Mouse (Mus musculus): Measurements from ENCODE around the gene Fbxo48. TPM values are rescaled to one million over a fixed set of nuclear protein-coding genes. Genes with fewer than 3 reads are reported as not detected.

The Fbxo48 gene
- polyA plus RNA-seq, 1 experiment from 2014 or later = 1.4 TPM

DNA sequence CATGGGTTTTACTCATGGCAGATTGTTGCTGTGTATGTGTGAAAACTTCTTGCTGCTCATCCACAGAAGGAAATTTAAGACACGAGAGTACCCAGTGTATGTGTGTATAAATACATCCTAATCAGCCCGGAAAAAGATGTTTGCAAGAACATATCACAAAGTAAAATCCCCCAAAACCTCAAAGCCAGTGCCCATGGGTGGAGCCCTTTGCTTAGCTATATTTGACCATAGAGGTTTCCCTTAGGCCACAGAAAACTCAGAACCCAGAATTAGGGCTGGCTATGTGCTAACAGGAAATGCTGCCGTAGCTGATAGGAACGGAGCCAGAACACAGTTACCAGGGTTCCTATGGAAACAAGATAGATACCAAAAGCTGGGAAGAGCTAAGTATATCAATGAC is 25.8 kb downstream of the Fbxo48 start:
- Histone ChIP-seq H3K4me1 (no peaks in the 10 kb centered on the region), H3K9me3 (no peaks in the 10 kb centered on the region), H3K36me3 (no peaks in the 10 kb centered on the region), H3K4me3 (replicated peaks) (no peak overlapping the region), H3K9ac (no peak overlapping the region), H3K4me2 (no peak overlapping the region), H3K27ac (no peak overlapping the region), H3K27me3 (replicated peaks) (no peaks in the 10 kb centered on the region)
- no peak for ATAC-seq (ENCODE audit: insufficient read depth, low FRiP score, low read depth)
- WGBS = 67% methylated on average over 4 of the region's 4 CpGs

DNA sequence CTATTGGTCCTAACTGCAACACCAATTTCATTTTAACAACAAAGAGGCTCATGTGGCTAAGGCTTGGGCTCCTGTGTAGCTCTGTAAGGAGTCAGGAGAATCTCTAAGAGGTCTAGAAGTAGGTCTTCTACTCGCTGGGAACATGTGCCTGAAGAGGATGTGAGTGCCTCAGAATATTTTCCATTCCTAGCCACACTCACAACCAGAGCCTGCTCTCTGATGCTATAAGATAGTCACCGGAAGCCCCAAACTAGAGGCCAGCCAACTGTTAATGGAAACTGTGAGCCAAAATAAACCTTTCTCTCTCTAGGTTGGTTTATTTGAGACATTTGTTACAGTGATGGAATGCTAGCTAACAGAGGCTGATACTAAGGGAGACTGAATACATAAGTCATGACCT is 26.4 kb downstream of the Fbxo48 start:
- H3K27me3 ChIP-seq (replicated peaks) = no peaks in the 10 kb centered on the region
- no peaks in the 10 kb centered on the region for H3K36me3 ChIP-seq
- H3K9ac ChIP-seq = no peak overlapping the region
- no peak overlapping the region for H3K27ac ChIP-seq
- H3K4me1 ChIP-seq = no peaks in the 10 kb centered on the region
- no peak for ATAC-seq (ENCODE audit: insufficient read depth, low FRiP score, low read depth)
- 69% methylated on average over 2 of the region's 2 CpGs for whole genome bisulfite sequencing
- no peak overlapping the region for H3K4me3 ChIP-seq (replicated peaks)
- no peaks in the 10 kb centered on the region for H3K9me3 ChIP-seq
- H3K4me2 ChIP-seq = no peak overlapping the region

DNA sequence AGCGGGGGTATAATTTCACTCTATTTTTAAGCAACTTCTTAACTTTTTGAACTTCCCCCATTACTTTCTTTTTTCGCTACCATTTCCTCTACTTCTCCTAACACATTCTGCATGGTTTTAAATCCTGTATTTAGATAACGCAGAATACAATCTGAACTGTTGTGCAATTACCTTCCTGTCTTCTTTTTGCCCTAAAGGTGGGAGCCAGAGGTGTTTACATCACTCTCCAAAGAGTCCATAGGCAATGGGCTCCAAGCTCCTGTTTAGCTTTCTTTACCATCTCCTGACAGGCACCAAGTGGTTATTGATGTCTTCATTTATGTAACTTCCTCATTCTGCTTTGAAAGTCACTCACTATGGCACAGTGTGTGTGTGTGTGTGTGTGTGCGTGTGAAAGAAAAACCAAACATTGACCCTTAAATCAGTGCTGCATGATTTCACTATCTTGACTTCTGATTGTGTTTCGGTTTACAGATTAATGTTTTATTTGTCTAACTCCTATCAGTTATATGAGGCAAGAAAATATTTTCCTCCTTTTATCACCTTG is 27.1 kb downstream of the Fbxo48 start:
- H3K4me1 ChIP-seq = no peaks in the 10 kb centered on the region
- no peak overlapping the region for H3K9ac ChIP-seq
- ATAC-seq (ENCODE audit: insufficient read depth, low FRiP score, low read depth) = no peak
- WGBS = 69% methylated on average over 5 of the region's 5 CpGs
- H3K36me3 ChIP-seq = no peaks in the 10 kb centered on the region
- H3K27me3 ChIP-seq (replicated peaks) = no peaks in the 10 kb centered on the region
- H3K9me3 ChIP-seq = no peaks in the 10 kb centered on the region
- H3K4me2 ChIP-seq = no peak overlapping the region
- no peak overlapping the region for H3K4me3 ChIP-seq (replicated peaks)
- H3K27ac ChIP-seq = no peak overlapping the region

DNA sequence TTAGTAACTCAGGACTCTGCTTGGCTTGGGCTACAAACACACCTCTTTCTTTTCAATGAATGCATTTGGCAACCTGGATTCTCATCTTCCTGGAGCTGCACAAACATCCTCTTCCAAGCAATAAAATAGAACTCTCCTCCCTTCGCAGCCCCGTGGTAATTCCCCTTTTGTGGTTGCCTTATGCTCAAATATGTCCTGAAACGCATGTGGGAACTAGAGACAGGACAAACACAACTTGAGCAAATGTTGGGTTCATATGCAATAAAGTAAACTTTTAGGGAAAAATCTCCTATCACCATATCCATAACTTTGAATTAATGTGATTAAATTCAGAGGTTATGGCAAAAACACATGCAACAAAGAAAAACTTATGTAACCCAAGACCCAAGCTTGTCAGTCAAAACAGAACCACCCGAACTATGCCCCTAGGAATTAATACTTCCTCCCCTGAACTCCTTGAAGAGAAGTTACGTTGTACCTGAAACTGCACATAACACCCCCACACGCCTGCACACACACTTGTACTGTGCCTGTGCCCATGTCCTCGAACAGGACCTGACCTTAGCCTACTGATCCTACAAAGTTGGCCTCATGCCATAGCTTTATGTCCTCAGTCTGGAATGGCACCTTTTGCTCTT is 35.5 kb downstream of the Fbxo48 start:
- H3K36me3 ChIP-seq = no peaks in the 10 kb centered on the region
- ATAC-seq (ENCODE audit: insufficient read depth, low FRiP score, low read depth) = no peak
- no peaks in the 10 kb centered on the region for H3K27me3 ChIP-seq (replicated peaks)
- 76% methylated on average over 7 of the region's 7 CpGs for WGBS
- H3K9ac ChIP-seq = no peak overlapping the region
- H3K4me1 ChIP-seq = no peaks in the 10 kb centered on the region
- no peak overlapping the region for H3K4me3 ChIP-seq (replicated peaks)
- no peak overlapping the region for H3K27ac ChIP-seq
- H3K4me2 ChIP-seq = no peak overlapping the region
- H3K9me3 ChIP-seq = no peaks in the 10 kb centered on the region

DNA sequence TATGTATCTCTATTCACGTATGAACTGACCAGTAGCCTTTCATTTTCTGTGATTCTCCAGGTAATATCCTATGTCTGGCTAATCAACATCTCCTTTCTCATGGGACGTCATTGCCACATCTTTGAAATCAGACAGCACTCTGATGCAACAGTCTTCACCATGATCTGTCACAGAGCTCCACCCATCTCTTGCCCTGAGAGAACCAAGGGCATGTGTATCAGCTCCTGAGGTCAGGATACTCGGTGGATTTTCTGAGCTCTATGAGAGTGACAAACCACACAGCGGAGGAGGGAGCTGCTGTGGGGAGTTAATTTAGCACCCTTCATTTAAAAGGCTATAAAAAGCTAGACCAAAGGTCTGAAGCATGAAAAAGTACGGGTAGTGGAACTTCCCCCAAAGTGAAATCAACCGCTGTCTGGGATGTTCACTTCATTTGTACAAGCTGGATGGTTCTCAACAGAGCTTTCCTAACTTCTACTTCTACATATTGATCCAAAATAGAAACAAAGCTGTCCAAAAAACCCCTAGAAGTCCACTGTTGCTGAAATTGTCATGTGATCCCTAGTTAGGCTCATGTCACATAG is 36.7 kb downstream of the Fbxo48 start:
- no peak overlapping the region for H3K4me2 ChIP-seq
- no peak overlapping the region for H3K4me3 ChIP-seq (replicated peaks)
- no peaks in the 10 kb centered on the region for H3K36me3 ChIP-seq
- no peaks in the 10 kb centered on the region for H3K4me1 ChIP-seq
- 71% methylated on average over 6 of the region's 6 CpGs for WGBS
- H3K27ac ChIP-seq = no peak overlapping the region
- no peak overlapping the region for H3K9ac ChIP-seq
- no peaks in the 10 kb centered on the region for H3K9me3 ChIP-seq
- no peak for ATAC-seq (ENCODE audit: insufficient read depth, low FRiP score, low read depth)
- H3K27me3 ChIP-seq (replicated peaks) = no peaks in the 10 kb centered on the region

DNA sequence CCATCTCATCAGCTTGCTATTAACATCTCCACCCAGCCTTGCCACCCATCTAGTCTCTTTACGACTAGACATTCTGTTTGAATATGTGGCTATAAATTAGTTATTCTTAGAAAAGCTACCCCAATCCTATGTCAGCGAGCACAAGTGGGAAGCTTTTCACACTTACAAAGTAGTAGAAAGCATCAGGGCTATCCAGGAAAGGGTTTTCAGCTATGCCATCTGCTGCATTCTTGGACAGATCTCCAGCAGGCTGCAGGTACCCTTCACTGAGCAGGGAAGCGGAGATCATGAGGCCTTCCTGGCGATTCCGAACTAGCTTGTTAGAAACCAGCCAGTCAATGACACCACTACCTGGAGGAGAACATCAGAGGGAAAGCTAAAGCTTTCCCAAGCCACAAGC is 38.7 kb downstream of the Fbxo48 start:
- Histone ChIP-seq H3K4me2 (no peak overlapping the region), H3K36me3 (no peaks in the 10 kb centered on the region), H3K9ac (no peak overlapping the region), H3K9me3 (no peaks in the 10 kb centered on the region), H3K27me3 (replicated peaks) (no peaks in the 10 kb centered on the region), H3K4me3 (replicated peaks) (no peak overlapping the region), H3K4me1 (no peaks in the 10 kb centered on the region), H3K27ac (no peak overlapping the region)
- ATAC-seq (ENCODE audit: insufficient read depth, low FRiP score, low read depth) = no peak
- 84% methylated on average over 5 of the region's 5 CpGs for WGBS

DNA sequence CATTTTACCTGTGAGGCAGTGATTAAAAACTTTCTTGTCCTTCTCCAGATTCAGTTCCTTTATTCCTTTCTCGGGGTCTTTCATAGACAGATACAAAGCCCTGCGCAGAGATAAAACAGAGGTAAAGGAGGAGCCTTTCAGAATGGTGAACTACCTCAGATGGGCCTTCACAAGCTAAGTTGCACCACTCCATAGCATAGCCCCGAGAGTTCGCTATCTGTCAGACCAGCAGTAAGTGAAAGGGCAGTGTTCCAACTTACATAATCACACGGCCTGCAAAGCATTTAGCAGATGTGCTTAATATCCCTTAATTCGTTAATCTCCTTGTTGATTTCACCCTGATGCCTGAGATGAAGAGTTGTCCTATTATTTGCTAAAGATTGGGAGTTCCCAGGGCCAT is 41.7 kb downstream of the Fbxo48 start:
- H3K4me2 ChIP-seq = no peak overlapping the region
- 74% methylated on average over 6 of the region's 6 CpGs for WGBS
- H3K36me3 ChIP-seq = no peaks in the 10 kb centered on the region
- H3K9me3 ChIP-seq = no peaks in the 10 kb centered on the region
- ATAC-seq (ENCODE audit: insufficient read depth, low FRiP score, low read depth) = no peak
- no peak overlapping the region for H3K9ac ChIP-seq
- H3K4me3 ChIP-seq (replicated peaks) = no peak overlapping the region
- no peak overlapping the region for H3K27ac ChIP-seq
- H3K27me3 ChIP-seq (replicated peaks) = no peaks in the 10 kb centered on the region
- H3K4me1 ChIP-seq = no peaks in the 10 kb centered on the region

DNA sequence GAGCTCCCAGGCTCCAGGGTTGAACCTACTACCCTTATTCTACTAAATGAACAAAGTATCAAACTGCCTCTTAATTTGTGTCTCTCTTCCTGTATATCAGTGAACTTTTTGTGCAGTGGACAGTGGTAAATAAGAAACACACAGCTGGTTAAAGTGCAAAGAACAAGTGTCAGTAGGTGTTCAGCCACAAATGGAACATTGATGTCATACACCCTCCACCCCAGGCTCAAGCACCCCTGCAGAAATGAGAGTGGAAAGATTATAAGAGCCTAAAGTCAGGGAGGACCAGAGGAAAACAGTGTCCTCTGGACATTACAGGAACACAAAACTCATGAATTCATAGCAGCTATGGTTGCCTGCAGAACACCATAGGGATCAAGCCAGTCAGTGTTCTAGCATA is 45.6 kb downstream of the Fbxo48 start:
- Histone ChIP-seq H3K27ac (no peak overlapping the region), H3K4me1 (no peaks in the 10 kb centered on the region), H3K27me3 (replicated peaks) (no peaks in the 10 kb centered on the region), H3K4me2 (no peak overlapping the region), H3K36me3 (no peaks in the 10 kb centered on the region), H3K9me3 (no peaks in the 10 kb centered on the region), H3K9ac (no peak overlapping the region), H3K4me3 (replicated peaks) (no peak overlapping the region)
- ATAC-seq (ENCODE audit: insufficient read depth, low FRiP score, low read depth) = no peak

DNA sequence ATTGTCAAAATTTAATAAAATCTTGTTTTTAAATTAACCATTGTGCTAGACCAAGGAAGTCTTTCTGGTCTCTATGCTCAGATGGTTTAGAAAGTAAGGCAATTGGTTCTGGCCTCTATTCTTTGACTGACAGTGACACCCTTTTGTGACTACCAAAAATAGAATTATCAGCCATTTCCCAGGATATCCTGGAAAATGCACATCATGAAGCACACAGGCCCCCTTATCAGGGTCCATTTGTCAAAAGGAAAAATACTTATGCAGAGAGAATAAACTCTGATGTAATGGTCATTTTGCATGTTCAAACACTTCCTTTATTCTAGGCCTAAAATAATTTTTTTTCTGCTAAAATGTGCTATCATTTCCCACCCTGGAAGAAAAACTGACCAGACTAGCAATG is 46.3 kb downstream of the Fbxo48 start:
- no peak overlapping the region for H3K4me3 ChIP-seq (replicated peaks)

DNA sequence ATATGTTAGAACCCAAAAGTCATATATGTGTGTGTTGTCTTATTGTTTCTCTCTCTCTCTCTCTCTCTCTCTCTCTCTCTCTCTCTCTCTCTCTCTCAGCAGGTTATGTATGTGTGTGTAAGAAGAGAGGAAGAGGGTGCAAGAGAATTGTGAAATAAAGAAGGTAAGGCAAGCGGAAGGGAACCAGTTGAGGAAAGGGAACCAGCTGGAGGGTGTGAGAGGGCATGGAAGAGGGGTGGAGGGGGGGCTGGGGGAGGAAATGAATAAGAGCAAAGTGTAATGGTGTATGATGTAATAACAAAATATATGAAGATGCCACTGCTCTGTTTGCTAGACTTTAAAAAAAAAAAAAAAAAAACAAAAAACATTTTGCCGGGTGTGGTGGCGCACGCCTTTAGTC is 48.2 kb downstream of the Fbxo48 start:
- ATAC-seq (ENCODE audit: insufficient read depth, low FRiP score, low read depth) = no peak
- Histone ChIP-seq H3K4me2 (no peak overlapping the region), H3K27ac (no peak overlapping the region), H3K36me3 (no peaks in the 10 kb centered on the region), H3K4me1 (no peaks in the 10 kb centered on the region), H3K4me3 (replicated peaks) (no peak overlapping the region), H3K9ac (no peak overlapping the region), H3K27me3 (replicated peaks) (no peaks in the 10 kb centered on the region), H3K9me3 (no peaks in the 10 kb centered on the region)
- WGBS = 89% methylated on average over 4 of the region's 4 CpGs

More for the DNA sequence above, 46.3 kb downstream of the Fbxo48 start:
- Histone ChIP-seq H3K9ac (no peak overlapping the region), H3K36me3 (no peaks in the 10 kb centered on the region), H3K27ac (no peak overlapping the region), H3K4me2 (no peak overlapping the region), H3K4me1 (no peaks in the 10 kb centered on the region), H3K9me3 (no peaks in the 10 kb centered on the region), H3K27me3 (replicated peaks) (no peaks in the 10 kb centered on the region)
- no peak for ATAC-seq (ENCODE audit: insufficient read depth, low FRiP score, low read depth)

DNA sequence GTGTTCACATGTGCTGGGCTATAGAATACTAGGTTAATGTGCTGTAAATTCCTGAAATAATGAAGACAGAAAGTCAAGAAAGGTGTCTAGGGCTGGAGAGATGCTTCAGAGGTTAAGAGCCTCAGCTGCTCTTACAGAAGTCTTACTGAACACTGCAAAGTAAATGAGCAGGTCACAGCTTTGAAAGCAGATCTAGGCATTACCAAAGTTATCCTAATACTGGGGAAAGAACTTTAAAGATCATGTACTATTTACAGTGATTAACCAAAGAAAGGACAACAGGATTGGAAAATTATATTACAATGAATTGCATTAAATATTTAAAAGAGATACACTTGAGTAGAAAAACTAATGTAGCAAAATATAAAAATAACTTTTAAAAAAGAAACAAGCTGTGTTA is 48.8 kb downstream of the Fbxo48 start:
- no peak overlapping the region for H3K4me2 ChIP-seq
- H3K27me3 ChIP-seq (replicated peaks) = no peaks in the 10 kb centered on the region
- no peak for ATAC-seq (ENCODE audit: insufficient read depth, low FRiP score, low read depth)
- no peak overlapping the region for H3K4me3 ChIP-seq (replicated peaks)
- no peak overlapping the region for H3K9ac ChIP-seq
- H3K36me3 ChIP-seq = no peaks in the 10 kb centered on the region
- H3K9me3 ChIP-seq = no peaks in the 10 kb centered on the region
- no peaks in the 10 kb centered on the region for H3K4me1 ChIP-seq
- H3K27ac ChIP-seq = no peak overlapping the region

DNA sequence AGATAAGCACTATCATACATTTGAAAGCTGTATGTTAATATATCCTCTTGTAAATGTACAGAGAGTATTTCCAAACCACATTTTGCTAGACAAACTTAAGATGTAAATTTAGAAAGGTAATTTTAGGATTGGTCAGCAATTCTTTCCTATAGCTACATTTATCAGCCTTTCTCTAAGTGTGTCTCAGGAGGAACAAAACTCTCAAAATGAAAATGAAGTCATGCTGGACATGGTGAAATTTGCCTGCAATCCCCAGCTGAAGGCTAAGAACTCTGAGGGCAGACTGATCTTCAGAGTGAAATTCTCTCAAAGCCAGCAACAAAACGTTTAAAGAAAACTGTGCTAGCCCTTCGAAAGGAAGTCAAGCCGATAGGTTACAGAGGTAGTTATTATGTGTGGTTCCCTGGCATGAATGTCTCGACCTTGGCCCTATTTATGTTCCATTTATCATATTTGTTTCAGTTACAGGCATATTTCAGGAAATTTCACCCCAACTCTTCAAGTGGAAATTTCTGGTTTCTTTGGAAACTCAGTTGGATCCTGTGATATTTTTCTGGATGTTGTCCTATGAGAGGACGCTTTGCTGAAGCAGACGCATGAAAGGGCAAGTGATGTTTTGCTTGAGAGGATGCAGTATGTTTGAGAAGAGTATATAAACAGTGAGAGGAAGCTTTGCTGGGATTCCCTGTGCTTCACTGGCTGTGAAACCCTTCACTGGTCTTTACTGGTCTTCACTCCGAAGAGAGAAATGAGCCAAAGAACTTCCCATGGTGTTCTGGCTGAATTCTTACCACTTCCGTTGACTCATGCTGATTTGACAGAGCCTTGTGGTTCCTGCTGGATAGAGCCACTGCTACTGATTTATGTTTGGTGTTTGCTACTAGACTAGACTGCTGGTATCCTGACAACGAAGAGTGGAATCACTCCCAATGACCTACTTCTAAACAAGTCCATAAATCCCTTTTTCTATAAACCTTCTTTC is 49.5 kb downstream of the Fbxo48 start:
- Histone ChIP-seq H3K4me1 (no peaks in the 10 kb centered on the region), H3K4me3 (replicated peaks) (no peak overlapping the region), H3K27ac (no peak overlapping the region), H3K4me2 (no peak overlapping the region), H3K36me3 (no peaks in the 10 kb centered on the region), H3K9me3 (no peaks in the 10 kb centered on the region), H3K27me3 (replicated peaks) (no peaks in the 10 kb centered on the region), H3K9ac (no peak overlapping the region)
- ATAC-seq (ENCODE audit: insufficient read depth, low FRiP score, low read depth) = no peak
- 59% methylated on average over 9 of the region's 9 CpGs for WGBS
